Mouse (Mus musculus): ENCODE measurements around the gene Alkbh2. TPM values are rescaled to one million over a fixed set of nuclear protein-coding genes. Genes with fewer than 3 reads are reported as not detected.

Alkbh2 gene
- polyA plus RNA-seq, 1 experiment from 2014 or later = 2.5 TPM

GRCm38 (mm10) chr5:114163117-114163696 lies 35.2 kb upstream of the Alkbh2 start:
- Histone ChIP-seq H3K4me1 (ENCODE audit: control insufficient read depth, low read depth, low read length) (no peaks in the 10 kb centered on the region), H3K4me3 (ENCODE audit: low read depth, low read length) (no peak overlapping the region), H3K9me3 (replicated peaks; ENCODE audit: control insufficient read depth, low read length) (no peaks in the 10 kb centered on the region), H3K9ac (ENCODE audit: low read depth, low read length) (no peak overlapping the region), H3K27me3 (ENCODE audit: control insufficient read depth, insufficient read depth, low read depth, low read length) (no peaks in the 10 kb centered on the region; the same call in 1 of the 2 replicates), H3K36me3 (ENCODE audit: control insufficient read depth, insufficient read depth) (no peaks in the 10 kb centered on the region), H3K27ac (ENCODE audit: low read length) (no peak overlapping the region), H3K4me2 (ENCODE audit: low read depth, low read length) (no peak overlapping the region)
- WGBS (ENCODE audit: insufficient replicate concordance) = 56% methylated on average over 6 of the region's 6 CpGs
- ATAC-seq (ENCODE audit: low read depth) = no peak

- ATAC-seq (ENCODE audit: low read depth) = no peak
- Histone ChIP-seq H3K9ac (ENCODE audit: low read depth, low read length) (no peak overlapping the region), H3K36me3 (ENCODE audit: control insufficient read depth, insufficient read depth) (no peaks in the 10 kb centered on the region), H3K4me1 (ENCODE audit: control insufficient read depth, low read depth, low read length) (no peaks in the 10 kb centered on the region), H3K27ac (ENCODE audit: low read length) (no peak overlapping the region), H3K9me3 (replicated peaks; ENCODE audit: control insufficient read depth, low read length) (no peaks in the 10 kb centered on the region), H3K4me2 (ENCODE audit: low read depth, low read length) (no peak overlapping the region), H3K27me3 (ENCODE audit: control insufficient read depth, insufficient read depth, low read depth, low read length) (no peaks in the 10 kb centered on the region; the same call in 1 of the 2 replicates), H3K4me3 (ENCODE audit: low read depth, low read length) (no peak overlapping the region)
- WGBS (ENCODE audit: insufficient replicate concordance) = 34% methylated on average over 12 of the region's 12 CpGs
These were observed 34.2 kb upstream of the Alkbh2 start for GRCm38 (mm10) chr5:114162106-114162815.

- no peak for ATAC-seq (ENCODE audit: low read depth)
These were observed 33.4 kb upstream of the Alkbh2 start for GRCm38 (mm10) chr5:114161424-114161823.

GRCm38 (mm10) chr5:114157236-114157635 lies 29.2 kb upstream of the Alkbh2 start:
- H3K9ac ChIP-seq (ENCODE audit: low read depth, low read length) = no peak overlapping the region
- H3K4me3 ChIP-seq (ENCODE audit: low read depth, low read length) = no peak overlapping the region
- 53% methylated on average over 7 of the region's 7 CpGs for WGBS (ENCODE audit: insufficient replicate concordance)
- no peaks in the 10 kb centered on the region for H3K27me3 ChIP-seq (ENCODE audit: control insufficient read depth, insufficient read depth, low read depth, low read length)
- no peaks in the 10 kb centered on the region for H3K36me3 ChIP-seq (ENCODE audit: control insufficient read depth, insufficient read depth)
- no peaks in the 10 kb centered on the region for H3K9me3 ChIP-seq (replicated peaks; ENCODE audit: control insufficient read depth, low read length)
- H3K4me1 ChIP-seq (ENCODE audit: control insufficient read depth, low read depth, low read length) = no peaks in the 10 kb centered on the region
- ATAC-seq (ENCODE audit: low read depth) = no peak
- no peak overlapping the region for H3K4me2 ChIP-seq (ENCODE audit: low read depth, low read length)
- H3K27ac ChIP-seq (ENCODE audit: low read length) = no peak overlapping the region

More at GRCm38 (mm10) chr5:114161424-114161823, 33.4 kb upstream of the Alkbh2 start:
- Histone ChIP-seq H3K27ac (ENCODE audit: low read length) (no peak overlapping the region), H3K27me3 (ENCODE audit: control insufficient read depth, insufficient read depth, low read depth, low read length) (no peaks in the 10 kb centered on the region), H3K36me3 (ENCODE audit: control insufficient read depth, insufficient read depth) (no peaks in the 10 kb centered on the region), H3K4me2 (ENCODE audit: low read depth, low read length) (no peak overlapping the region), H3K9ac (ENCODE audit: low read depth, low read length) (no peak overlapping the region), H3K4me3 (ENCODE audit: low read depth, low read length) (no peak overlapping the region), H3K4me1 (ENCODE audit: control insufficient read depth, low read depth, low read length) (no peaks in the 10 kb centered on the region), H3K9me3 (replicated peaks; ENCODE audit: control insufficient read depth, low read length) (no peaks in the 10 kb centered on the region)
- WGBS (ENCODE audit: insufficient replicate concordance) = 71% methylated on average over 6 of the region's 6 CpGs

GRCm38 (mm10) chr5:114155168-114155933 lies 27.3 kb upstream of the Alkbh2 start:
- Histone ChIP-seq H3K4me2 (ENCODE audit: low read depth, low read length) (no peak overlapping the region), H3K9me3 (replicated peaks; ENCODE audit: control insufficient read depth, low read length) (no peaks in the 10 kb centered on the region), H3K27ac (ENCODE audit: low read length) (no peak overlapping the region), H3K36me3 (ENCODE audit: control insufficient read depth, insufficient read depth) (no peaks in the 10 kb centered on the region), H3K4me3 (ENCODE audit: low read depth, low read length) (no peak overlapping the region), H3K4me1 (ENCODE audit: control insufficient read depth, low read depth, low read length) (no peaks in the 10 kb centered on the region), H3K9ac (ENCODE audit: low read depth, low read length) (no peak overlapping the region), H3K27me3 (ENCODE audit: control insufficient read depth, insufficient read depth, low read depth, low read length) (no peaks in the 10 kb centered on the region)
- WGBS (ENCODE audit: insufficient replicate concordance) = 43% methylated on average over 9 of the region's 9 CpGs
- no peak for ATAC-seq (ENCODE audit: low read depth)

- Histone ChIP-seq H3K4me3 (ENCODE audit: low read depth, low read length) (no peak overlapping the region), H3K9ac (ENCODE audit: low read depth, low read length) (no peak overlapping the region), H3K4me2 (ENCODE audit: low read depth, low read length) (no peak overlapping the region), H3K27me3 (ENCODE audit: control insufficient read depth, insufficient read depth, low read depth, low read length) (no peaks in the 10 kb centered on the region), H3K4me1 (ENCODE audit: control insufficient read depth, low read depth, low read length) (no peaks in the 10 kb centered on the region), H3K36me3 (ENCODE audit: control insufficient read depth, insufficient read depth) (no peaks in the 10 kb centered on the region), H3K9me3 (replicated peaks; ENCODE audit: control insufficient read depth, low read length) (no peaks in the 10 kb centered on the region), H3K27ac (ENCODE audit: low read length) (no peak overlapping the region)
- WGBS (ENCODE audit: insufficient replicate concordance) = 73% methylated on average over 5 of the region's 5 CpGs
- no peak for ATAC-seq (ENCODE audit: low read depth)
These were observed 26.7 kb upstream of the Alkbh2 start for GRCm38 (mm10) chr5:114154765-114155164.

- H3K27ac ChIP-seq (ENCODE audit: low read length) = no peak overlapping the region
- peak overlapping the region; percentile 25; the same call in 1 of the 2 replicates for H3K4me3 ChIP-seq (ENCODE audit: low read depth, low read length)
- H3K9me3 ChIP-seq (replicated peaks; ENCODE audit: control insufficient read depth, low read length) = no peaks in the 10 kb centered on the region
- WGBS (ENCODE audit: insufficient replicate concordance) = 13% methylated on average over 12 of the region's 12 CpGs
- no peak for ATAC-seq (ENCODE audit: low read depth)
- no peaks in the 10 kb centered on the region for H3K27me3 ChIP-seq (ENCODE audit: control insufficient read depth, insufficient read depth, low read depth, low read length)
- H3K36me3 ChIP-seq (ENCODE audit: control insufficient read depth, insufficient read depth) = no peaks in the 10 kb centered on the region
- H3K9ac ChIP-seq (ENCODE audit: low read depth, low read length) = no peak overlapping the region
- no peak overlapping the region for H3K4me2 ChIP-seq (ENCODE audit: low read depth, low read length)
- no peaks in the 10 kb centered on the region for H3K4me1 ChIP-seq (ENCODE audit: control insufficient read depth, low read depth, low read length)
These were observed 25.5 kb upstream of the Alkbh2 start for GRCm38 (mm10) chr5:114153490-114153889.

- H3K27ac ChIP-seq (ENCODE audit: low read length) = no peak overlapping the region
- H3K36me3 ChIP-seq (ENCODE audit: control insufficient read depth, insufficient read depth) = no peaks in the 10 kb centered on the region
- H3K4me1 ChIP-seq (ENCODE audit: control insufficient read depth, low read depth, low read length) = no peaks in the 10 kb centered on the region
- no peak for ATAC-seq (ENCODE audit: low read depth)
- no peaks in the 10 kb centered on the region for H3K9me3 ChIP-seq (replicated peaks; ENCODE audit: control insufficient read depth, low read length)
- WGBS (ENCODE audit: insufficient replicate concordance) = 61% methylated on average over 12 of the region's 12 CpGs
- H3K9ac ChIP-seq (ENCODE audit: low read depth, low read length) = no peak overlapping the region
- H3K27me3 ChIP-seq (ENCODE audit: control insufficient read depth, insufficient read depth, low read depth, low read length) = no peaks in the 10 kb centered on the region
- no peak overlapping the region for H3K4me3 ChIP-seq (ENCODE audit: low read depth, low read length)
- H3K4me2 ChIP-seq (ENCODE audit: low read depth, low read length) = no peak overlapping the region
These were observed 24.5 kb upstream of the Alkbh2 start for GRCm38 (mm10) chr5:114152359-114153092.

Measured in liver, embryonic 16.5 days (tissue).